Mouse (Mus musculus): ENCODE measurements around the gene Syt1.

DNA sequence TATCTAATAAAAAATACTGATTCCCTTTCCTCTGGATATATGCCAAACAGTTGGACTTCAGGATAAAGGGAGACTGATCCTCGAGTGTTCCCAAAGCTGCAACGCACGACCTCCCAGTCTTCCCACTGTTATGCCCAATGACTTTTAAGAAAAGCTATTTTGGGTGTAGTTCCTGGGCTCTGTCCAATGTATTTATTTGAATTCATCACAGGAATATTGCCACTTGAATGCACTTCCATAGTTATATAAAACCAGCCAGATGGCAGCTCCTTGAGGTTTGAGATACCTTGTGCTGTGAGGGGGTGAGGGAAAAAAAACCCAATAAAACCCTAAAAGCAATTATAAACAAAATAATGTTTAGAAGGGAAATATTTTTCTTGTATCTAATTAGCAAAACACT lies 285.9 kb downstream of the Syt1 start:
- TF ChIP-seq POLR2A (IDR thresholded peaks at IDR 0.05; ENCODE audit: control insufficient read depth, low read depth, low read length) (no peak), CTCF (IDR thresholded peaks at IDR 0.05; ENCODE audit: control insufficient read depth, insufficient read depth, insufficient replicate concordance, low read depth, low read length) (no peak)

Data from testis, adult 2 months (tissue).